ENCODE assay signal across 9 mouse cellular contexts in the genomic region with DNA sequence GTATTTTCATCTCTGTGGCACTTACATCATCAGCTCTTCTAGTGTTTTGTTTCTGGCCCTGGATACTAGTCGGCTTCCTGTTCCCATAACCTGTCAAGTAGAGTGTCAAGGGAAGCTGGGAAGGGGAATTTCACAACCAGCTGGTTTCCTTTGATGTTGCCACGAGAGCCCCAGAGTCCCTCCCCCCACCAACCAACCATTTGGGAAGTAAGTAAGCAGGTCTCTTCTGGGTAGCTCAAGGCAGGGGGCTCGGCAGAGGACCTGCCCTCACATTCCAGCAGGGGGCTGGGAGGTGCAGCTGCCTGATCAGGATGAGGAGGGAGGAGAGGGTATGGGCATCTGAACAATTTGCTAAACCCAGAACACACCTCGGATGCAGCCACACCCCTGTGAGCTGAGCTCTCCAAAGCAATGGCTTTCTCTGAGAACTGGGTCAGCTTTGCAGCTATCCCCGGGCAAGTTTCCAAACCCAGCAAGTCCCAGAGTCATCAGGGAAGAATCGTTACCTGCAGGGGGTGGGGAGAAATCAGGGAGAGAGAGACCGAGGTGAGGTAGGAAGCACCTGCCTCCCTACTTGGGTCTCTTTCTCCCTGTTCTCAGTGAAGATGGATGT. TPM values are rescaled to one million over a fixed set of nuclear protein-coding genes. Genes with fewer than 3 reads are reported as not detected.
DNase-seq lines count a peak whose midpoint lies in the region; ATAC-seq and TF ChIP-seq lines count a peak whose summit lies in the region.
"Had no signal": no experiment of that assay in that cellular context is flagged by ENCODE, and none has a peak within 500 bp of the region (broad histone marks: within the 10 kb centered on the region; RNA-seq: fewer than 3 reads in every experiment).

No protein-coding gene starts in this region.

- no peaks in the 10 kb centered on the region for H3K9me3 ChIP-seq in forebrain, embryonic 10.5 days
- no peaks in the 10 kb centered on the region for H3K9me3 ChIP-seq in forebrain, embryonic 13.5 days (replicated peaks)
- H3K9me3 ChIP-seq in heart, embryonic 15.5 days (replicated peaks) = no peaks in the 10 kb centered on the region
- no peaks in the 10 kb centered on the region for H3K9me3 ChIP-seq in lung, embryonic 14.5 days (ENCODE audit: low read depth, low read length)
- H3K9me3 ChIP-seq: hindbrain, embryonic 15.5 days had no signal

- no peak for DNase-seq in forebrain, embryonic 10.5 days (ENCODE audit: extremely low spot score, low spot score)
- DNase-seq in R1 (ENCODE audit: low read depth, low spot score) = peak; percentile 99
- DNase-seq in lung, embryonic 14.5 days = peak; percentile 72
- no peak for DNase-seq in spleen, postnatal 4 days (ENCODE audit: low spot score in 2 of 2)
- no peak for DNase-seq in right cerebral cortex, postnatal 14 days

- 10% methylated on average over 7 of the region's 7 CpGs for WGBS in forebrain, embryonic 10.5 days
- 9% methylated on average over 7 of the region's 7 CpGs for WGBS in forebrain, embryonic 13.5 days
- WGBS in heart, embryonic 15.5 days = 7% methylated on average over 7 of the region's 7 CpGs
- WGBS in lung, embryonic 14.5 days = 7% methylated on average over 7 of the region's 7 CpGs

- no peak overlapping the region for H3K4me2 ChIP-seq in forebrain, embryonic 13.5 days
- peak overlapping the region; percentile 27 for H3K4me2 ChIP-seq in heart, embryonic 15.5 days
- no peak overlapping the region for H3K4me2 ChIP-seq in lung, embryonic 14.5 days
- H3K4me2 ChIP-seq: hindbrain, embryonic 15.5 days had no signal

- peak; percentile 30; the same call in 1 of the 2 replicates for TF ChIP-seq CTCF in lung, embryonic 14.5 days (IDR thresholded peaks at IDR 0.05; ENCODE audit: low read depth)

- peaks cover 65% of the 10 kb centered on the region for H3K4me1 ChIP-seq in forebrain, embryonic 10.5 days
- peaks cover 38% of the 10 kb centered on the region for H3K4me1 ChIP-seq in forebrain, embryonic 13.5 days
- H3K4me1 ChIP-seq in heart, embryonic 15.5 days (replicated peaks) = peaks cover 43% of the 10 kb centered on the region
- peaks cover 27% of the 10 kb centered on the region for H3K4me1 ChIP-seq in lung, embryonic 14.5 days (ENCODE audit: insufficient read depth)

- ATAC-seq in forebrain, embryonic 13.5 days = no peak
- ATAC-seq in heart, embryonic 15.5 days (replicated peaks; ENCODE audit: insufficient number of reproducible peaks, insufficient read depth, low FRiP score, low read depth) = no peak
- no peak for ATAC-seq in lung, embryonic 14.5 days (ENCODE audit: insufficient read depth)
- ATAC-seq in erythroid progenitor cell, adult 5-6 weeks (replicated peaks; ENCODE audit: low FRiP score, poor library complexity, severe bottlenecking) = no peak

- H3K27me3 ChIP-seq in forebrain, embryonic 10.5 days (ENCODE audit: poor library complexity, severe bottlenecking) = peaks cover 11% of the 10 kb centered on the region; the same call in 1 of the 2 replicates
- no peaks in the 10 kb centered on the region for H3K27me3 ChIP-seq in forebrain, embryonic 13.5 days
- no peaks in the 10 kb centered on the region for H3K27me3 ChIP-seq in heart, embryonic 15.5 days
- no peaks in the 10 kb centered on the region for H3K27me3 ChIP-seq in lung, embryonic 14.5 days (ENCODE audit: insufficient read depth, low read length)
- H3K27me3 ChIP-seq: hindbrain, embryonic 15.5 days had no signal

- H3K9ac ChIP-seq in forebrain, embryonic 13.5 days = no peak overlapping the region
- no peak overlapping the region for H3K9ac ChIP-seq in heart, embryonic 15.5 days
- H3K9ac ChIP-seq in lung, embryonic 14.5 days = no peak overlapping the region
- H3K9ac ChIP-seq: hindbrain, embryonic 15.5 days had no signal

- H3K4me3 ChIP-seq in forebrain, embryonic 10.5 days = peak overlapping the region; percentile 6; the same call in 1 of the 2 replicates
- no peak overlapping the region for H3K4me3 ChIP-seq in forebrain, embryonic 13.5 days
- no peak overlapping the region for H3K4me3 ChIP-seq in heart, embryonic 15.5 days
- H3K4me3 ChIP-seq in lung, embryonic 14.5 days (ENCODE audit: low read depth, low read length) = no peak overlapping the region
- H3K4me3 ChIP-seq: hindbrain, embryonic 15.5 days had no signal

- H3K36me3 ChIP-seq in forebrain, embryonic 10.5 days (replicated peaks) = peaks cover 3% of the 10 kb centered on the region
- H3K36me3 ChIP-seq in forebrain, embryonic 13.5 days (ENCODE audit: poor library complexity, severe bottlenecking) = peaks cover 2% of the 10 kb centered on the region; the same call in 1 of the 2 replicates
- peaks cover 1% of the 10 kb centered on the region for H3K36me3 ChIP-seq in heart, embryonic 15.5 days
- H3K36me3 ChIP-seq in lung, embryonic 14.5 days (ENCODE audit: insufficient read depth) = peaks cover 2% of the 10 kb centered on the region
- H3K36me3 ChIP-seq: hindbrain, embryonic 15.5 days had no signal

- H3K27ac ChIP-seq in forebrain, embryonic 10.5 days = peak overlapping the region; percentile 97
- no peak overlapping the region for H3K27ac ChIP-seq in forebrain, embryonic 13.5 days
- H3K27ac ChIP-seq in heart, embryonic 15.5 days = peak overlapping the region; percentile 18; the same call in 1 of the 2 replicates
- H3K27ac ChIP-seq in lung, embryonic 14.5 days (ENCODE audit: low read depth) = peak overlapping the region; percentile 13; the same call in 1 of the 2 replicates
- H3K27ac ChIP-seq: hindbrain, embryonic 15.5 days had no signal

RNA-seq across cellular contexts. Expression of gene Amotl2, which starts 1.5 kb away (rescaled TPM):
- 49.9 and 51.9 TPM in 2 replicates for polyA plus RNA-seq in forebrain, embryonic 10.5 days (2016; fragmentation: Nextera tagmentation; extraction: Ambion mirVana)
- 46.9 and 55.3 TPM in 2 replicates for polyA plus RNA-seq in forebrain, embryonic 13.5 days (2015; fragmentation: Nextera tagmentation; extraction: Ambion mirVana)
- polyA plus RNA-seq in heart, embryonic 15.5 days (2015; fragmentation: Nextera tagmentation; extraction: Ambion mirVana) = 38.9 and 45.6 TPM in 2 replicates
- polyA plus RNA-seq in lung, embryonic 14.5 days (2014; fragmentation: Nextera tagmentation; extraction: Ambion mirVana) = 40.3 and 49.4 TPM in 2 replicates
- total RNA-seq in erythroid progenitor cell, adult 5-6 weeks (2015; ENCODE audit: low replicate concordance) = not detected in 2 replicates
- 0.39 and 11.4 TPM in 2 replicates for total RNA-seq in erythroid progenitor cell, adult 5-6 weeks (2017; ENCODE audit: low replicate concordance)

Comparison
In these comparisons a context has a peak if more than half of its experiments do, and no peak if none do; other contexts are left out.
1. DNase-seq: peak in R1 (single experiment) and lung, embryonic 14.5 days (single experiment); none in forebrain, embryonic 10.5 days (single experiment), spleen, postnatal 4 days (0 of 2) and right cerebral cortex, postnatal 14 days (single experiment).